Mouse (Mus musculus): Measurements from ENCODE around the gene Fam129c. TPM values are rescaled to one million over a fixed set of nuclear protein-coding genes. Genes with fewer than 3 reads are reported as not detected.

Fam129c gene
- polyA plus RNA-seq, 1 experiment from 2014 or later, result 0.77 TPM

- no peak for ATAC-seq
- Histone ChIP-seq H3K27me3 (replicated peaks; ENCODE audit: control insufficient read depth, insufficient read depth, low read length) (peaks cover 13% of the 10 kb centered on the region; the same call in 1 of the 2 replicates), H3K9ac (ENCODE audit: low read depth, low read length) (no peak overlapping the region), H3K9me3 (ENCODE audit: control insufficient read depth) (no peaks in the 10 kb centered on the region), H3K4me1 (replicated peaks; ENCODE audit: control insufficient read depth, insufficient read depth, low read length) (0 out of 2 replicates have a peak, but pooled peaks cover 6% of the 10 kb centered on the region), H3K36me3 (ENCODE audit: control insufficient read depth, insufficient read depth) (no peaks in the 10 kb centered on the region), H3K4me2 (replicated peaks; ENCODE audit: low read depth) (no peak overlapping the region), H3K4me3 (ENCODE audit: low read depth, low read length) (no peak overlapping the region), H3K27ac (ENCODE audit: low read depth, low read length) (no peak overlapping the region)
- WGBS, result 64% methylated on average over 7 of the region's 7 CpGs
- no peak for TF ChIP-seq CTCF (IDR thresholded peaks at IDR 0.05; ENCODE audit: low read depth)
Observed at GRCm38 (mm10) chr8:71604021-71604420, 6.6 kb downstream of the Fam129c start.

GRCm38 (mm10) chr8:71610822-71611651 is 13.6 kb downstream of the Fam129c start, which contains the start of gene Colgalt1:
Gene Colgalt1 (plus strand): TSS chr8:71610998.
- peak within 1 kb of the TSS; percentile 68 for H3K27ac ChIP-seq (ENCODE audit: low read depth, low read length)
- peak within 1 kb of the TSS; percentile 74 for H3K9ac ChIP-seq (ENCODE audit: low read depth, low read length)
- WGBS, result under 1% methylated on average over 82 of the region's 82 CpGs
- H3K4me1 ChIP-seq (replicated peaks; ENCODE audit: control insufficient read depth, insufficient read depth, low read length), result no peaks in the 10 kb centered on the region; the same call in 1 of the 2 replicates
- no peaks in the 10 kb centered on the region for H3K27me3 ChIP-seq (replicated peaks; ENCODE audit: control insufficient read depth, insufficient read depth, low read length)
- H3K4me3 ChIP-seq (ENCODE audit: low read depth, low read length), result peak within 1 kb of the TSS; percentile 90
- ATAC-seq, result peak; percentile 98
- H3K4me2 ChIP-seq (replicated peaks; ENCODE audit: low read depth), result peak within 1 kb of the TSS; percentile 84
- H3K36me3 ChIP-seq (ENCODE audit: control insufficient read depth, insufficient read depth), result peaks cover 23% of the 10 kb centered on the region
- H3K9me3 ChIP-seq (ENCODE audit: control insufficient read depth), result no peaks in the 10 kb centered on the region
- TF ChIP-seq CTCF (IDR thresholded peaks at IDR 0.05; ENCODE audit: low read depth), result peak; percentile 43; the same call in 1 of the 2 replicates

- no peak for ATAC-seq
- H3K27ac ChIP-seq (ENCODE audit: low read depth, low read length), result peak overlapping the region; percentile 68
Observed at GRCm38 (mm10) chr8:71612141-71612540, 14.7 kb downstream of the Fam129c start.

GRCm38 (mm10) chr8:71613418-71613817 is 16.0 kb downstream of the Fam129c start:
- Histone ChIP-seq H3K4me3 (ENCODE audit: low read depth, low read length) (no peak overlapping the region), H3K9ac (ENCODE audit: low read depth, low read length) (no peak overlapping the region), H3K4me1 (replicated peaks; ENCODE audit: control insufficient read depth, insufficient read depth, low read length) (no peaks in the 10 kb centered on the region; the same call in 1 of the 2 replicates), H3K4me2 (replicated peaks; ENCODE audit: low read depth) (no peak overlapping the region), H3K36me3 (ENCODE audit: control insufficient read depth, insufficient read depth) (peaks cover 47% of the 10 kb centered on the region), H3K9me3 (ENCODE audit: control insufficient read depth) (no peaks in the 10 kb centered on the region), H3K27ac (ENCODE audit: low read depth, low read length) (no peak overlapping the region), H3K27me3 (replicated peaks; ENCODE audit: control insufficient read depth, insufficient read depth, low read length) (no peaks in the 10 kb centered on the region)
- no peak for TF ChIP-seq CTCF (IDR thresholded peaks at IDR 0.05; ENCODE audit: low read depth)
- WGBS, result 60% methylated on average over 4 of the region's 4 CpGs
- no peak for ATAC-seq

More at GRCm38 (mm10) chr8:71612141-71612540, 14.7 kb downstream of the Fam129c start:
- TF ChIP-seq CTCF (IDR thresholded peaks at IDR 0.05; ENCODE audit: low read depth), result no peak
- 0 out of 2 replicates have a peak overlapping the region, but pooled peaks have one; percentile 74 for H3K9ac ChIP-seq (ENCODE audit: low read depth, low read length)
- peaks cover 34% of the 10 kb centered on the region for H3K36me3 ChIP-seq (ENCODE audit: control insufficient read depth, insufficient read depth)
- H3K4me2 ChIP-seq (replicated peaks; ENCODE audit: low read depth), result peak overlapping the region; percentile 84
- H3K4me1 ChIP-seq (replicated peaks; ENCODE audit: control insufficient read depth, insufficient read depth, low read length), result no peaks in the 10 kb centered on the region; the same call in 1 of the 2 replicates
- H3K9me3 ChIP-seq (ENCODE audit: control insufficient read depth), result no peaks in the 10 kb centered on the region
- H3K4me3 ChIP-seq (ENCODE audit: low read depth, low read length), result peak overlapping the region; percentile 90
- WGBS, result 19% methylated on average over 5 of the region's 5 CpGs
- H3K27me3 ChIP-seq (replicated peaks; ENCODE audit: control insufficient read depth, insufficient read depth, low read length), result no peaks in the 10 kb centered on the region

GRCm38 (mm10) chr8:71619786-71620185 is 22.3 kb downstream of the Fam129c start:
- H3K27ac ChIP-seq (ENCODE audit: low read depth, low read length), result no peak overlapping the region
- 98% methylated on average over 2 of the region's 2 CpGs for WGBS
- H3K4me1 ChIP-seq (replicated peaks; ENCODE audit: control insufficient read depth, insufficient read depth, low read length), result no peaks in the 10 kb centered on the region
- H3K9ac ChIP-seq (ENCODE audit: low read depth, low read length), result no peak overlapping the region
- ATAC-seq, result no peak
- no peaks in the 10 kb centered on the region for H3K27me3 ChIP-seq (replicated peaks; ENCODE audit: control insufficient read depth, insufficient read depth, low read length)
- no peak overlapping the region for H3K4me3 ChIP-seq (ENCODE audit: low read depth, low read length)
- H3K36me3 ChIP-seq (ENCODE audit: control insufficient read depth, insufficient read depth), result peaks cover 93% of the 10 kb centered on the region
- H3K9me3 ChIP-seq (ENCODE audit: control insufficient read depth), result peaks cover 12% of the 10 kb centered on the region
- H3K4me2 ChIP-seq (replicated peaks; ENCODE audit: low read depth), result no peak overlapping the region
- TF ChIP-seq CTCF (IDR thresholded peaks at IDR 0.05; ENCODE audit: low read depth), result no peak

- H3K4me1 ChIP-seq (replicated peaks; ENCODE audit: control insufficient read depth, insufficient read depth, low read length), result peaks cover 15% of the 10 kb centered on the region
- H3K4me2 ChIP-seq (replicated peaks; ENCODE audit: low read depth), result no peak overlapping the region
- no peak overlapping the region for H3K9ac ChIP-seq (ENCODE audit: low read depth, low read length)
- no peak overlapping the region for H3K4me3 ChIP-seq (ENCODE audit: low read depth, low read length)
- 87% methylated on average over 1 of the region's 1 CpGs for WGBS
- no peak overlapping the region for H3K27ac ChIP-seq (ENCODE audit: low read depth, low read length)
- ATAC-seq, result no peak
- H3K36me3 ChIP-seq (ENCODE audit: control insufficient read depth, insufficient read depth), result peaks cover 52% of the 10 kb centered on the region
- peaks cover 12% of the 10 kb centered on the region for H3K9me3 ChIP-seq (ENCODE audit: control insufficient read depth)
- no peak for TF ChIP-seq CTCF (IDR thresholded peaks at IDR 0.05; ENCODE audit: low read depth)
- peaks cover 4% of the 10 kb centered on the region; the same call in 1 of the 2 replicates for H3K27me3 ChIP-seq (replicated peaks; ENCODE audit: control insufficient read depth, insufficient read depth, low read length)
Observed at GRCm38 (mm10) chr8:71625088-71625487, 27.6 kb downstream of the Fam129c start.
